Mouse (Mus musculus): ENCODE results near the gene Frmd8.
"Not testable (repeated sequence)": the region's sequence is repeated elsewhere in the genome, so short reads cannot be mapped to it uniquely, and the experiment has no call there.

The Frmd8 gene

DNA sequence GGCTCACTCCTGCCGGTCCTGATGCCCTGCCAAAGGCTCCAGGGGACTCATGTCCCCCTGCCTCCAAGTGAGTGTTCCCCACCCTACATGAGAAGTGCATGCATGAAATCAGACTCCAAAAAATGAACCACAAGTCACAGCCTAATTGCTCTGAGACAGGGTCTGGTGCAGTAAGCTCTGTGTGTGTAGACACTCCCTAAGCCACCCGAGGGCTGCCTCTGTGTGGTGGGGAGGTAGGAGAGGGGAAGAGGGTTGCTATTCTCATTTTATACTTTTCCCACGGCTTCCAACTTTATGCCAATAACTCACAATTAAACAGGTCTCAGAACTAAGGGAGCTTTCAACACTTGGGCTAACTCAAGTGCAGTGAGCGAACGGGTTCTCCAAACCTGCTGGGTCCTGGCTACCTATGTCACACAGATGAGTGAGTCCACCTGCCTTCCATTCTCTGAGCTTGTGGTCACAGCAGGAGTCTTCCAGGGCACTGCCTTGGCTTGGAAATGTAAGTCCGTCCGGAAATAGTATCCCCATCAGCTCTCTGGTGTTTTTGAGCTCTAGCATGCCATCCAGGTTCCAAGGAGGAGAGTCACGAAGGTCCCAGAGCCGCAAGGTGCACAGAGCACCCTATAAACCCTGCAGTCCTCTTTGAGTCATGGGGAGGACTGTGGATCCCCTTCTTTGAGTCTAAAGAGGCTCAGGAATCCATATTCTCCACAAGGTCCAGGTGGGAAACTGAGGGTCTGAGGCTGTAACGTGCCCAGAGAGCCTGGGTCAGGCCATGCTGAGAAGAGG lies 50.1 kb downstream of the Frmd8 start:
- no peak for DNase-seq (ENCODE audit: low spot score)

DNA sequence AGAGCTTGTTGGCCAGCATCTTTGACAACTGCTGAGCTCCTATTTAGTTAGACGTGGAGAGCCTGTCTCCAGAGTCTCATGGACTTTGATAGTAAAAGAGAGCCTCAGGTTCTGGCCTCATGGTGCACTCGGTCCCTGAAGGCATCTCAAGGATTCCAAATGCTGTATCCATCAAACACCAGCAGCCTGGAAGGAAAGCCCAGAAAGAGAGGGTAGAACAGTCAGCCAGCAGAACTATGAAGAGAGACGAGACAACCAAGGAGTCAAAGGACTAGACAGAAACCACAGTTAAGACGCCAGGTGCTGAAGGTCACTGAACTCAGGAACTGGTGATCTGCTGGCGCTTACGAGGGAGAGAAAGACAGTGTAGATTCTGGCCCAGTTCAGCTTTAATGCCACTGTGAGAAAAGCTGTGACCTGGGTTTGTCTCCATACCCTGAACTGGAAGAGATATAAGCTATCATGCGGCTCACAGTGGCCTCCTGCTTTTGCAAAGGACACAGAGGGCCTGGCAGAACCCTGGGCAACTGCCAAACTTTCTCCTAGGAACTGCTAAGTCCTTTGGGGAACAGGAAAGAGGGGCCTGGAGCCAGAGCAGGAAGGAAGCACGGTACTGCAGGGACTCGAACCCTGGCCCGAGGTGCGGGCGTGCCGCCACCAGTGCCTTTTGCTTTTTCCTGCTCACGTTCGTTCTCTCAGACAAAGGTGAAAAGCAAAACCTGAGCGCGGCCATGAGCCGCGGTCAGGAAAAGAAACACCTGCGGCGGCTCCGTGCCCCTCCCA lies 50.8 kb downstream of the Frmd8 start:
- DNase-seq (ENCODE audit: low spot score) = no peak

GRCm38 (mm10) chr19:5823266-5823839 lies 51.7 kb downstream of the Frmd8 start:
- DNase-seq (ENCODE audit: low spot score) = no peak

- DNase-seq (ENCODE audit: low spot score) = no peak
These were observed 52.3 kb downstream of the Frmd8 start for GRCm38 (mm10) chr19:5822834-5823205.

DNA sequence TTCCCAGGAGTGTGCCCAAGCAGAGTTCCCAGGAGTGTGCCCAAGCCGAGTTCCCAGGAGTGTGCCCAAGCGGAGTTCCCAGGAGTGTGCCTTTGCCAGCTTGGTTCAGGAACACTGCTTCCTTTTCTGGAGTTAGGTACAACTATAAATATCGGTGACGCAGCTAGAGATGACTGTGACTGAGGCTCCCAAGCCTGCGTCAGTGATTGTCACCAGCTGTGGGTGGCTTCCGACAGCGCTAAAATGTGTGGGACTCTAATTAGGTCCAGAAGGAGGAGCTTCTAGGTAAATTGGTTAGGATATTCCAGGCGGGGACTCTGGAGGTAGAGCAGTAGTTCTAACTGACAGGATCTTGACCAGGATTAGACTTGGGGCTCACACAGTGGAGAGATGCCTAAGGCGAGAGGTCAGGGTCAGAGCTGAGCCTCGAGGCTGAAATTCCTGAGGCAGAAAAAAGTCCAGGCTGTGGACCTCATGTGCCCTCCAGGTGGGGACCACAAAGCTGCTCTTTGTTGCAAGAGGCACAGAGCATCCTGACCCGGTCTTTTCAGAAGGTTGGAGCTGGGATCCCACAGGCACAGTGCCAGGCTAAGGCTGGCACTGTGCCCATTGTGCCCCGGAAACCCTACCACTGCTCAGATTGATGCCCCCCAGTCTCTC lies 52.8 kb downstream of the Frmd8 start:
- no peak for DNase-seq (ENCODE audit: low spot score)

DNA sequence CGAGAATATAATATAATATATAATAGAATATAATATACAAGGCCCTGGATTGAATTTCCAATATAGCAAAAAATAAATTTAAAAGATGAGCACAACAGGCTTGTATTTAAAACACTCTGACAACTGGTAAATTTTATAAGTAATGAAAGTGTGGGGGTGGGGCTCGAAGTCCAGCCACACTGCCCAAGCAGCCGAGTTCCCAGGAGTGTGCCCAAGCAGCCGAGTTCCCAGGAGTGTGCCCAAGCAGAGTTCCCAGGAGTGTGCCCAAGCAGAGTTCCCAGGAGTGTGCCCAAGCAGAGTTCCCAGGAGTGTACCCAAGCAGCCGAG lies 53.3 kb downstream of the Frmd8 start:
- DNase-seq (ENCODE audit: low spot score) = no peak

GRCm38 (mm10) chr19:5819549-5819948 lies 55.5 kb downstream of the Frmd8 start:
- DNase-seq (ENCODE audit: low spot score) = no peak

GRCm38 (mm10) chr19:5818590-5818977 lies 56.5 kb downstream of the Frmd8 start:
- DNase-seq (ENCODE audit: low spot score) = no peak

GRCm38 (mm10) chr19:5817703-5818589 lies 57.1 kb downstream of the Frmd8 start:
- DNase-seq (ENCODE audit: low spot score) = no peak

- DNase-seq (ENCODE audit: low spot score) = no peak
These were observed 59.1 kb downstream of the Frmd8 start for GRCm38 (mm10) chr19:5815928-5816327.

GRCm38 (mm10) chr19:5815010-5815409 lies 60.1 kb downstream of the Frmd8 start:
- no peak for DNase-seq (ENCODE audit: low spot score)

- not testable (repeated sequence) for DNase-seq (ENCODE audit: low spot score)
These were observed 61.0 kb downstream of the Frmd8 start for GRCm38 (mm10) chr19:5814048-5814447.

- DNase-seq (ENCODE audit: low spot score) = no peak
These were observed 61.5 kb downstream of the Frmd8 start for GRCm38 (mm10) chr19:5813567-5813966.

DNA sequence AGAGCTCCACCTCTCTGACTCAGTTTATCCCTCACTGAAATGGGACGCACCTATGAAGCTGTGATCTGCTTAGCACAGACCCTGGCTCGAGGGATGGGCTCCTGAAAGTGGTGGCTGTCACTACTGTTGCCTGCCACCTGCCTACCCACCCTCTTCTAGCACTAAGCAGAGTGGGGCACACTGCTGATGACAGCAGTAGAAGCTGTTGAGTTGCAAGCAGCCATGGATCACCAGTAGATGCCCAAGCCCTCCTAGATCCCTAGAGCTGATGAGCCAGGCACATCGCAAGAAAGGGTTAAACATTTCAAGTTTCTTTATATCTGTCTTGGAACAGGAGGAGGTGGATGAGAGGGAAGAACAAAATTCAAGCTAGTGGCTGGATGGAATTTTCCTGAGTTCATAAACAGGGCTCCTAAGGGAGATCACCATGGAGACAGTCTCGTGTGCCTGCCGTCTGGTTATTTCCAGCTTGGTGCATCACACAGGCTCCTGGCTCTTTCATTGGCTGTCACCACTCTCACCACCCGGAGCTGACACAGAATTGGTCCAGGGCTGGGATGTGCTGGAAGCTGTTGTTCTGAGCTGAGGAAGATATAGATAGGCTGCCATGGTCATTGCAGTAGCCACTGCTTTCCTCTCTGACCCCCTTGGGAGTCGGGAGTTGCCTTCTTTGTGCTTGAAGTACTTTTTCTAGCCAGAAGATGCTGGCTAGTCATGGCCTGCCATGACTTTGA lies 63.1 kb downstream of the Frmd8 start:
- no peak for DNase-seq (ENCODE audit: low spot score)

DNA sequence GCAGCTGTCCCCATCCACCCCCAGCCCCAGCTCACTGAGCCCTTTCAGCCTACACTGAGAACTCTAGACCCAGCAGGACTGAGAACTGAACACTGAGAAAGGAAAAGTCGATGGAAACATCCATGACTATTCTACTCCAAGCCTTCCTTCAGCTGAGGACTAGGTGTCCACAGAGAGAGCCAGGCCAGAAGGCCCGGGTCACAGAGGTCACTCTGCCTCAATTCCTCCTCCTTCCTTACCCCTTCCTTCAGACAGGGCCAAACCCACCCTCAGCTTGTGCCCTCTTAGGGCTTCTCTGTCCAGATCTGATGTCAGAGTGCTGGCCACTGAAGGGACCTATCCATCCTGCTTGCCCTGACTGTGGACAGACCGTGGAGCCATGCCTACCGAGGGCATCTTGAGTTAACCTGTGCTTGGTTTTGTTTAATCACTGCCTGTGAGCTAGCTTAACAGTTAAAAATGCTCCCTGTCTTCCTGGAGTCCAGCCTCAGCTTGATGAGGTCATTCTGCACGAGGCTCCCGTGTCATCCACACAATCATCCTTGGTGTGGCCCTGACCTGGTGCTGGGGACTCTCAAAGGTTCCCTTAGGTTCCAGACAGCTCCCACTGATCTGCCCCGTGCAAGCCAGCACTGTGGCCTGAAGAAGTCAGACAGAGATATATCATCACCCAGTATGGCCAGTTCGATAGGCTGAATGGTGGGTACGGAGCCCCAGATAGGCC lies 64.1 kb downstream of the Frmd8 start:
- DNase-seq (ENCODE audit: low spot score) = no peak

GRCm38 (mm10) chr19:5810103-5810839 lies 64.8 kb downstream of the Frmd8 start:
- no peak for DNase-seq (ENCODE audit: low spot score)

DNA sequence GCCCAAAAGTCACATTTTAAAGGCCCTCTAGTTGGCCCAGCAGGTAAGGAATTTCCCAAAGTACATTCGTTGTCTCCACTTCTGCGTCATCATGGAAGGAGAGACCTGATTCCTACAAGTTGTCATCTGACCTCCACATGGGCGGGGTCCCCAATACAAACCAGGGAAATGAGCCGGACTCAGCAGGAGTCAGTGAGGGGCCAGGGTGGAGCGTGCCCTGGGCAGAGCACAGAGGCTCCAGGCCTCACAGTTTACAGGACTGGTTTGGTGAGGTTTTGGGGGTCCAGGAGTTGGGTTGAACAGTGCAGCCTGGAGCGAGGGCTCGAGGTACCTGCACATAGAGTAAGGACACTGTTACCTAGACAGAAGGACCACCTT lies 65.4 kb downstream of the Frmd8 start:
- DNase-seq (ENCODE audit: low spot score) = no peak

DNA sequence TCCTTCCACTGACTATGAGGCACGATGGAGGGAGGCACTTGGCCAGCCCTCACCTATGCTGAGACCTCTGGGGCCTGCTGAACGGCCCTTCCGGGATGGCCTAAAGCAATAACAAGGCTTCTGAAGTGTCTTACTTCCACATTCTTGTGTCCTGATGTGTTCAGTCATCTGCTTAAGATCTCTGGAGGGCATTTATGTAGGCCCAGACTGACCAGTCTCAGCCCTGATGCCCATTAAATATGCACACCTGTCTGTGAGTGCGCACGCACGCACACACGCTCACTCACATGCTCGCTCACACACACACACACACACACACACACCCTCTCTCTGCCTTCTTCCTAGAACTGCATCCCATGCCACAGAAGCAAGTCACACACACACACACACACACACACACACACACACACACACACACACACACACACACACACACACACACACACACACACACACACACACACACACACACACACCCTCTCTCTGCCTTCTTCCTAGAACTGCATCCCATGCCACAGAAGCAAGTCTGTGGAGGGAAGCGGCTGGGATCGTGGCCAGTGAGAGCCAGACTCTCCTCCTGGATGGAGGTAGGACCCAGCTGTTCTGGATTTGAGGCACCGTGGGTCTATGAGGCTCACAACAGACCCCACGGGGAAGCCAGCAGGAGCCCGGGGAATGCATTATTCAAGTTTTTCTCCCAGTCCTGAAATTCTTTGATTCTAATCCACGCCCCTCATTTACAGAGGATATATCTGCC lies 65.9 kb downstream of the Frmd8 start:
- no peak for DNase-seq (ENCODE audit: low spot score)

- DNase-seq (ENCODE audit: low spot score) = no peak
These were observed 67.3 kb downstream of the Frmd8 start for GRCm38 (mm10) chr19:5807740-5808139.

All from ovary, postnatal 10 days (tissue).